Mouse (Mus musculus) C2C12 (cell line): Measurements from ENCODE around the gene Nhsl2. TPM values are rescaled to one million over a fixed set of nuclear protein-coding genes. Genes with fewer than 3 reads are reported as not detected.

Experiments
- H3K27me3 ChIP-seq: one replicate; pipeline ENCODE4 v1.6.1; 2011; ENCODE audit not compliant: control insufficient read depth, insufficient read depth, insufficient read length
- H3K36me3 ChIP-seq: one replicate; pipeline ENCODE4 v1.6.1; 2011; ENCODE audit not compliant: control insufficient read depth, insufficient read depth
- H3K4me3 ChIP-seq: one replicate; pipeline ENCODE4 v1.5.1; 2011; ENCODE audit warnings: mild to moderate bottlenecking, control low read depth; ENCODE audit not compliant: poor library complexity, insufficient read depth, severe bottlenecking
- H3K79me2 ChIP-seq: one replicate; pipeline ENCODE4 v1.6.1; 2011; ENCODE audit not compliant: control insufficient read depth, insufficient read depth
- H3K79me3 ChIP-seq: one replicate; pipeline ENCODE4 v1.6.1; 2011; ENCODE audit warnings: low read depth, control low read depth
- H3ac ChIP-seq: one replicate; pipeline ENCODE3; 2011; ENCODE audit warnings: low read depth; ENCODE audit not compliant: control insufficient read depth, insufficient read length
- CEBPB ChIP-seq: IDR thresholded peaks from one replicate; pipeline ENCODE4 v1.6.1; 2011; ENCODE audit warnings: low read depth, mild to moderate bottlenecking, control low read depth, moderate library complexity
- CTCF ChIP-seq: IDR thresholded peaks from one replicate; pipeline ENCODE4 v1.5.1; 2011; ENCODE audit not compliant: control insufficient read depth, insufficient read depth, insufficient read length
- FOSL1 ChIP-seq: IDR thresholded peaks from one replicate; pipeline ENCODE4 v1.8.0; 2011; ENCODE audit warnings: mild to moderate bottlenecking, low read length; ENCODE audit not compliant: poor library complexity, insufficient read depth, severe bottlenecking
- MAX ChIP-seq: IDR thresholded peaks from one replicate; pipeline ENCODE4 v1.6.1; 2011; ENCODE audit warnings: mild to moderate bottlenecking, control low read depth
- MYOD1 ChIP-seq: IDR thresholded peaks from one replicate; pipeline ENCODE4 v1.6.1; 2011; ENCODE audit warnings: low read depth; ENCODE audit not compliant: control insufficient read depth, insufficient read length
- MYOG ChIP-seq: IDR thresholded peaks from one replicate; pipeline ENCODE4 v1.6.1; 2011; ENCODE audit not compliant: control insufficient read depth, insufficient read length; ENCODE audit errors: extremely low read depth
- USF1 ChIP-seq: IDR thresholded peaks from one replicate; pipeline ENCODE4 v1.6.1; 2011; ENCODE audit warnings: low read depth, mild to moderate bottlenecking, control low read depth, moderate library complexity
- polyA plus RNA-seq: library from polyadenylated mRNA; unstranded; fragments of >200 nt; fragmentation: generic; extraction: Trizol; gene quantifications from one replicate; pipeline ENCODE4 v1.2.1, GENCODE M21; 2012; ENCODE audit warnings: missing spikeins

Nhsl2 gene
- polyA plus RNA-seq, 1 experiment = 0.26 TPM

- H3K79me3 ChIP-seq = no peaks in the 10 kb centered on the region
- no peak overlapping the region for H3ac ChIP-seq
- H3K79me2 ChIP-seq = no peaks in the 10 kb centered on the region
- TF ChIP-seq MYOD1 (no peak), USF1 (no peak), CTCF (no peak), MAX (no peak), FOSL1 (no peak), CEBPB (no peak), MYOG (no peak)
- H3K36me3 ChIP-seq = no peaks in the 10 kb centered on the region
- H3K27me3 ChIP-seq = no peaks in the 10 kb centered on the region
- no peak overlapping the region for H3K4me3 ChIP-seq
These were observed 27.0 kb downstream of the Nhsl2 start for GRCm38 (mm10) chrX:101876136-101876535.

- no peak for TF ChIP-seq USF1
- no peak for TF ChIP-seq MYOD1
- no peak for TF ChIP-seq MYOG
- TF ChIP-seq FOSL1 = no peak
- no peak for TF ChIP-seq CTCF
- no peak for TF ChIP-seq CEBPB
- no peaks in the 10 kb centered on the region for H3K27me3 ChIP-seq
- H3ac ChIP-seq = no peak overlapping the region
These were observed 28.7 kb downstream of the Nhsl2 start for GRCm38 (mm10) chrX:101877840-101878239.

GRCm38 (mm10) chrX:101878546-101878945 lies 29.4 kb downstream of the Nhsl2 start:
- TF ChIP-seq CTCF (no peak), MYOG (no peak), MAX (no peak), CEBPB (no peak), MYOD1 (no peak), FOSL1 (no peak), USF1 (no peak)
- Histone ChIP-seq H3K79me2 (no peaks in the 10 kb centered on the region), H3K36me3 (no peaks in the 10 kb centered on the region), H3ac (no peak overlapping the region), H3K4me3 (no peak overlapping the region), H3K79me3 (no peaks in the 10 kb centered on the region), H3K27me3 (no peaks in the 10 kb centered on the region)

More at GRCm38 (mm10) chrX:101877840-101878239, 28.7 kb downstream of the Nhsl2 start:
- H3K79me2 ChIP-seq = no peaks in the 10 kb centered on the region
- H3K36me3 ChIP-seq = no peaks in the 10 kb centered on the region
- no peaks in the 10 kb centered on the region for H3K79me3 ChIP-seq
- H3K4me3 ChIP-seq = no peak overlapping the region

GRCm38 (mm10) chrX:101882141-101882751 lies 33.1 kb downstream of the Nhsl2 start:
- no peaks in the 10 kb centered on the region for H3K27me3 ChIP-seq
- no peaks in the 10 kb centered on the region for H3K36me3 ChIP-seq
- no peak overlapping the region for H3K4me3 ChIP-seq
- H3K79me2 ChIP-seq = no peaks in the 10 kb centered on the region
- no peak overlapping the region for H3ac ChIP-seq
- no peaks in the 10 kb centered on the region for H3K79me3 ChIP-seq
- TF ChIP-seq MYOG (no peak), CEBPB (no peak), CTCF (no peak), MYOD1 (no peak), USF1 (no peak), FOSL1 (no peak), MAX (no peak)

- peak; percentile 34 for TF ChIP-seq MAX
- TF ChIP-seq CEBPB = no peak
- Histone ChIP-seq H3ac (no peak overlapping the region), H3K4me3 (no peak overlapping the region), H3K27me3 (no peaks in the 10 kb centered on the region), H3K79me3 (no peaks in the 10 kb centered on the region), H3K36me3 (no peaks in the 10 kb centered on the region), H3K79me2 (no peaks in the 10 kb centered on the region)
These were observed 40.2 kb downstream of the Nhsl2 start for GRCm38 (mm10) chrX:101889384-101889783.

GRCm38 (mm10) chrX:101889813-101890469 lies 40.8 kb downstream of the Nhsl2 start:
- H3K79me3 ChIP-seq = no peaks in the 10 kb centered on the region
- H3K27me3 ChIP-seq = no peaks in the 10 kb centered on the region
- no peaks in the 10 kb centered on the region for H3K79me2 ChIP-seq
- H3K4me3 ChIP-seq = no peak overlapping the region
- no peaks in the 10 kb centered on the region for H3K36me3 ChIP-seq
- TF ChIP-seq CTCF (no peak), FOSL1 (no peak), CEBPB (no peak), MYOD1 (no peak), USF1 (no peak), MYOG (no peak), MAX (no peak)
- no peak overlapping the region for H3ac ChIP-seq
